Mouse (Mus musculus): ENCODE results near the gene Col6a6. TPM values are rescaled to one million over a fixed set of nuclear protein-coding genes. Genes with fewer than 3 reads are reported as not detected.

Col6a6 gene
- polyA plus RNA-seq, 1 experiment: 0.13 TPM

DNA sequence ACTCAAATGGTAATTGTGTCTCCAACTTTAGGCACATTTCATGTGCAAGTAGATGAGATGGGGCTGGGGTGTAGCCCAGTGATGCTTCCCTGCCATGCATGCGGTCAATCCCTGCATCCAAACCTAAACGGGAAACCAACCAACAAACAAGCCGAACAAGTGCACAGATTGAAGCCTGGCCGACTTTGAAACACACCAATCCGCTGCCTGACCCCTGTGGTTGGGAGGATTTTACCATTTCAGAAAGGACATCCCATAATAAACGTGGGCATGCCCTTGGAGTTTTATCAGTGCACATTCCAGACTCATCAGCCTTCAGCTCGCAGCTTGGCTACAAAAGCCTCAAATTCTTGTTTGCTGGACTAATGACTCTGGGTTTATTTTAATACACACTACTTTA lies 57.3 kb downstream of the Col6a6 start:
- H3K4me3 ChIP-seq (ENCODE audit: extremely low read depth, insufficient read depth, insufficient read length): no peak overlapping the region
- DNase-seq (ENCODE audit: low read depth in 1 of 2, low spot score in 2 of 2): no peak
- H3K27ac ChIP-seq (ENCODE audit: insufficient read depth, low read length): no peak overlapping the region
- no peaks in the 10 kb centered on the region for H3K4me1 ChIP-seq (ENCODE audit: control insufficient read depth, insufficient read depth, insufficient read length)
- no peaks in the 10 kb centered on the region for H3K36me3 ChIP-seq (ENCODE audit: control insufficient read depth, insufficient read depth, low read length)
- 86% methylated on average over 7 of the region's 7 CpGs for WGBS
- no peaks in the 10 kb centered on the region for H3K27me3 ChIP-seq (ENCODE audit: control insufficient read depth, insufficient read depth, low read length)
- TF ChIP-seq POLR2A (IDR thresholded peaks at IDR 0.05; ENCODE audit: low read depth, low read length) (no peak), CTCF (IDR thresholded peaks at IDR 0.05; ENCODE audit: extremely low read depth, insufficient read depth, insufficient read length, insufficient replicate concordance) (no peak)

DNA sequence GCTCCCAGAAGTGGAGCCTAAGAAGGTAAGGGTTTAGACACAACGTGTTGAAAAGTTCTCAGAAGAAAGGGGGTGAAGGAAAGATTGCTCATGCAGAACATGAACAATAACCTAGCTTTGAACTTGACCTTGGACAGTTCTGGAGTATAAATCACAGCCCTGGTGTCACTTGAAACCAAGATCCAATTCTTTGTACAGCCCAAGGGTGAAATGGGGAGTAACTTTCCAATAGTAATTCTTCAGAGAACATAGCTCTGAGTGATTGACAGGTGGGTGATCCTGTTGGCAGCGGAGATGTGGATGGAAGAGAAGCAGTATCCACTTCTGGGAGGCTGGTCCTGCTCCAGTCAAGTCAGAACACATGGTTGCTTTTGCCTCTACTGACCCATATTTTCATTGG lies 62.1 kb downstream of the Col6a6 start:
- Histone ChIP-seq H3K4me3 (ENCODE audit: extremely low read depth, insufficient read depth, insufficient read length) (no peak overlapping the region), H3K27me3 (ENCODE audit: control insufficient read depth, insufficient read depth, low read length) (no peaks in the 10 kb centered on the region), H3K4me1 (ENCODE audit: control insufficient read depth, insufficient read depth, insufficient read length) (no peaks in the 10 kb centered on the region), H3K36me3 (ENCODE audit: control insufficient read depth, insufficient read depth, low read length) (no peaks in the 10 kb centered on the region), H3K27ac (ENCODE audit: insufficient read depth, low read length) (no peak overlapping the region)
- DNase-seq (ENCODE audit: low read depth in 1 of 2, low spot score in 2 of 2): no peak
- TF ChIP-seq POLR2A (IDR thresholded peaks at IDR 0.05; ENCODE audit: low read depth, low read length) (no peak), CTCF (IDR thresholded peaks at IDR 0.05; ENCODE audit: extremely low read depth, insufficient read depth, insufficient read length, insufficient replicate concordance) (no peak)
- 63% methylated on average over 2 of the region's 2 CpGs for WGBS

DNA sequence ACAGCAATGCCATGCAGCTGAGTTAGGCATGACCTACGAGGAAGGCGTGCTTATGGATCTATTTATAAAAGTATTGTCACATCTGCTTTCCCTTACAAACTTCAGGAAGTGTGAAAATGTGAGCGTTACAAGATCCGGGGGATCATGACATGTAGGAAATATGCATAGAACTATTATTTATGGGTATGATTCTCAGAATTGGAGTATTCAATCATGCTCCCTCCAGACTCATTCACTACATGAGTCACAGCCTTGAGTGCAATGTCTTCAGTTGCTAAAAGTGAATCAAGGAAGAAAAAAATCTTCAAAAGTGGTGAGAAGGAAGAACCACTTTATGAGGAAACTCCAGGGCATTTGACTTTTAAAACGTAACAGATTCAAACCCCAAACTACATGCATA lies 63.3 kb downstream of the Col6a6 start:
- Histone ChIP-seq H3K27me3 (ENCODE audit: control insufficient read depth, insufficient read depth, low read length) (no peaks in the 10 kb centered on the region), H3K4me1 (ENCODE audit: control insufficient read depth, insufficient read depth, insufficient read length) (no peaks in the 10 kb centered on the region), H3K27ac (ENCODE audit: insufficient read depth, low read length) (no peak overlapping the region), H3K36me3 (ENCODE audit: control insufficient read depth, insufficient read depth, low read length) (no peaks in the 10 kb centered on the region), H3K4me3 (ENCODE audit: extremely low read depth, insufficient read depth, insufficient read length) (no peak overlapping the region)
- no peak for TF ChIP-seq POLR2A (IDR thresholded peaks at IDR 0.05; ENCODE audit: low read depth, low read length)
- TF ChIP-seq CTCF (IDR thresholded peaks at IDR 0.05; ENCODE audit: extremely low read depth, insufficient read depth, insufficient read length, insufficient replicate concordance): no peak
- 14% methylated on average over 5 of the region's 5 CpGs for WGBS
- DNase-seq (ENCODE audit: low read depth in 1 of 2, low spot score in 2 of 2): no peak

DNA sequence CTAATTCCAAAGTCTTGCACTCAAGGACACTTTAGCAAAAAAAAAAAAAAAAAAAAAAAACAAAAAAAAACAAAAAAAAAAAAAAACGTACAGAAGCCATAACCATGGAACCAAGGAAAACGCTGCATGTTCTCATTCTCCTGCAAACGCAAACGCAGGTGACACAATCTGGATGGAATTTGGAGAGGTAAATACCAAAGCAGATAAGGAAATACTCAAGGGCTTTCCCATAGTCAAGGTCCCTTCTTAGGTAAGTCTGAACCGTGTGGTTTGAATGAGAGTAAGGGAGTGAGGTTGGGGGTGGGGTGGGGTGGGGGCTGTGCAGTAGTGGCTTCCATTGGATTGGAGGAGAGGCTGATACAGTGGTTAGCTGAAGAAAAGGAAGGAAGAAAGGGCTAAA lies 63.8 kb downstream of the Col6a6 start:
- Histone ChIP-seq H3K27ac (ENCODE audit: insufficient read depth, low read length) (no peak overlapping the region), H3K36me3 (ENCODE audit: control insufficient read depth, insufficient read depth, low read length) (no peaks in the 10 kb centered on the region), H3K4me1 (ENCODE audit: control insufficient read depth, insufficient read depth, insufficient read length) (no peaks in the 10 kb centered on the region), H3K4me3 (ENCODE audit: extremely low read depth, insufficient read depth, insufficient read length) (no peak overlapping the region), H3K27me3 (ENCODE audit: control insufficient read depth, insufficient read depth, low read length) (no peaks in the 10 kb centered on the region)
- DNase-seq (ENCODE audit: low read depth in 1 of 2, low spot score in 2 of 2): no peak
- 49% methylated on average over 5 of the region's 5 CpGs for WGBS
- TF ChIP-seq POLR2A (IDR thresholded peaks at IDR 0.05; ENCODE audit: low read depth, low read length) (no peak), CTCF (IDR thresholded peaks at IDR 0.05; ENCODE audit: extremely low read depth, insufficient read depth, insufficient read length, insufficient replicate concordance) (no peak)

DNA sequence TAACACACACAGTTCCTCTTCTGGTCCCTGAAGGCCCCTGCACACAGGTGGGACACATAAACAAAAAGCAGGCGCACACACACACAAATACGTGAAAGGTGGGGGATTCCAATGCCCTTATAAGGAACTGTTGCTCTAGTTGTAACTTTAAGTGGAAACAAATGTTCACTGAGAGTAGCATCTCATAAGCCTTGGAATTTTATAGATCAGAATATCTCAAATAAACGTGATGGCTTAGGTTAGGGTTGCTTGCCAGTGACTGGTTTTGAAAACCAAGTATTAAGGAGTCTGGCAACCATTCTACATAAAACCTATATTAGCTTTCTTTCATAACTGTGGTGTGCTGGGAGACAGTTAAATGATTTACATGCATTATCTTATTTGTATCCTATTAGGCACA lies 64.3 kb downstream of the Col6a6 start:
- no peaks in the 10 kb centered on the region for H3K27me3 ChIP-seq (ENCODE audit: control insufficient read depth, insufficient read depth, low read length)
- no peak overlapping the region for H3K4me3 ChIP-seq (ENCODE audit: extremely low read depth, insufficient read depth, insufficient read length)
- no peaks in the 10 kb centered on the region for H3K4me1 ChIP-seq (ENCODE audit: control insufficient read depth, insufficient read depth, insufficient read length)
- 86% methylated on average over 3 of the region's 3 CpGs for WGBS
- no peak overlapping the region for H3K27ac ChIP-seq (ENCODE audit: insufficient read depth, low read length)
- TF ChIP-seq POLR2A (IDR thresholded peaks at IDR 0.05; ENCODE audit: low read depth, low read length) (no peak), CTCF (IDR thresholded peaks at IDR 0.05; ENCODE audit: extremely low read depth, insufficient read depth, insufficient read length, insufficient replicate concordance) (no peak)
- H3K36me3 ChIP-seq (ENCODE audit: control insufficient read depth, insufficient read depth, low read length): no peaks in the 10 kb centered on the region
- DNase-seq (ENCODE audit: low read depth in 1 of 2, low spot score in 2 of 2): no peak

DNA sequence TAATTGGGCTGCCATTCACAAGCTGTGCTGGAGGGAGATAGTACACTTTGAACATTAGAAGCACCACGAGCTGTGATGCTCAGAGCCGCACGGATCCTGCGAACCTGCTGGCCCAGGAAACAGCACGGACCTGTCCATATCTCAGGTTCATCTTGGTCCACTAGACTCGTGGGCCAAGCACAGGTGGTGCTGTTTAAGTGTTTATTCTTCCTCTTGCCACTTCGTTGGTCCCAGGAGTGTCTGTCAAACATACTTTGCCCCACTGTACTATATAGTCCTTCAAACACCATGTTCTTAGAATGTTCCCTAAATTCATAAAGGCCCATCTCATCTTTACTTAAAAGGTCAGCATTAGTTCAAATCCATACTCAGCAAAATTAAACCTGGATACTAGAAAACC lies 65.7 kb downstream of the Col6a6 start:
- no peak for DNase-seq (ENCODE audit: low read depth in 1 of 2, low spot score in 2 of 2)
- WGBS: 84% methylated on average over 7 of the region's 7 CpGs

DNA sequence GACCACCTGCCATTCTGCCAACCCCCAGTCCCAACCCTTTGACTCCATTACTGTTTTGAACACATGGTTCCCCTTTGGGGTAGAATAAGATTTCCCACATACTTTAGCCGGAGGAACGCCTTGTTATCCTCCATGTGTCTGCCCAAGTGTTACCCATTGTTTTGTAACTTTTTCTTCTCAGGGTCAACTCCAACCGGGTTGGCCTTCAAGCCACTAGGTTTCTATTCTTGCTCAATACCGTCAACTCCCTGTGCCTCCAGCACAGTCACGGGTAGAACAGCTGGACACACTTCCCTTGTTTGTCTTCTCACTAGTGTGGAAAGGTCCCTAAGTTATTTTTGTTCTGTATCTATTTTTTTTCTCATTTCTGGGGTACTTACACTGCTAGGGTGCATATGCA lies 69.1 kb downstream of the Col6a6 start:
- Histone ChIP-seq H3K36me3 (ENCODE audit: control insufficient read depth, insufficient read depth, low read length) (no peaks in the 10 kb centered on the region), H3K27ac (ENCODE audit: insufficient read depth, low read length) (no peak overlapping the region), H3K4me1 (ENCODE audit: control insufficient read depth, insufficient read depth, insufficient read length) (no peaks in the 10 kb centered on the region), H3K4me3 (ENCODE audit: extremely low read depth, insufficient read depth, insufficient read length) (no peak overlapping the region), H3K27me3 (ENCODE audit: control insufficient read depth, insufficient read depth, low read length) (no peaks in the 10 kb centered on the region)
- TF ChIP-seq POLR2A (IDR thresholded peaks at IDR 0.05; ENCODE audit: low read depth, low read length): no peak
- no peak for TF ChIP-seq CTCF (IDR thresholded peaks at IDR 0.05; ENCODE audit: extremely low read depth, insufficient read depth, insufficient read length, insufficient replicate concordance)
- no peak for DNase-seq (ENCODE audit: low read depth in 1 of 2, low spot score in 2 of 2)
- WGBS: 70% methylated on average over 5 of the region's 5 CpGs

More for the DNA sequence above, 65.7 kb downstream of the Col6a6 start:
- TF ChIP-seq CTCF (IDR thresholded peaks at IDR 0.05; ENCODE audit: extremely low read depth, insufficient read depth, insufficient read length, insufficient replicate concordance) (no peak), POLR2A (IDR thresholded peaks at IDR 0.05; ENCODE audit: low read depth, low read length) (no peak)
- Histone ChIP-seq H3K36me3 (ENCODE audit: control insufficient read depth, insufficient read depth, low read length) (no peaks in the 10 kb centered on the region), H3K4me1 (ENCODE audit: control insufficient read depth, insufficient read depth, insufficient read length) (no peaks in the 10 kb centered on the region), H3K4me3 (ENCODE audit: extremely low read depth, insufficient read depth, insufficient read length) (no peak overlapping the region), H3K27ac (ENCODE audit: insufficient read depth, low read length) (no peak overlapping the region), H3K27me3 (ENCODE audit: control insufficient read depth, insufficient read depth, low read length) (no peaks in the 10 kb centered on the region)
